Mouse (Mus musculus): ENCODE measurements around the gene Slc37a1.

The Slc37a1 gene

GRCm38 (mm10) chr17:31318906-31319767, 32.5 kb downstream of the Slc37a1 start:
- peak in 1 of 2 experiments; percentile 54 for DNase-seq

DNA sequence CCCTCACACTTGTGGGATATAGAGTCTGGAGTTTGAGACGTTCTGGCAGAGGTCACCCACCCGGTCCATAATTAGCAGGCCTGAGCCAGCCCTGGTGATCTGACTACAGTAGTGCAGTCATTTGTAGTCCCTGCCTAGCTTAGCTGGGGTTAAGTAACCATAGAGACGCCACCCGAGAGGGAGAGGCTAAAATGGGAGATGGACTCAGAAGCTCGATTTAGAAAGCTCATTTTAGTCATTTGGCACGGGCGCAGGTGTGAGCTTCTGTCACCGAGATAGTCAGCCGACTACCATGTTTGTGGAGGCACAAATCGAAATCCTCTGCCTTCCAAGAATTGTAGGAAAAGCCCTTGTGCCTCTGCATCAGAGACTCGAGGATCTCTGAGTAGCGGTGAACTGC, 34.8 kb downstream of the Slc37a1 start:
- no peak for DNase-seq

DNA sequence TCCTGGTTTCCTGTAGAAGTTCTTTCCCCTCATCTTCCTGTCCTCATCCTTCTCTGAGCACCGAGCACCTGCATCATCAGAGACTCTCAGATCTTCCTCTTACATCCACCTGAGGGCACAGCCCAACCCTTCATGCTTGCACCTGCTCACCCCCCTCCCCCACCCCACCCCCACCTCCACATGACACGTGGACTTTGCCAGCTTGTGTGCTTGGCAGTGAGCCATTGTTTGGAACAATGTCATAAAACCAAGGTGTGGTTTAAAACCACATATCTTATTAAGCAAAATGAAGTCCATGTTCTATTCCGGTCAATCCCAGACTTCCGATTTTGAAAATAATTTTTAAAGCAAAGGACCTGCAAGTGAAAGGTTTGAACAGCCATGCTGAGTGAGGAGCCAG, 35.9 kb downstream of the Slc37a1 start:
- no peak for DNase-seq

- DNase-seq = no peak
These were observed 36.8 kb downstream of the Slc37a1 start for GRCm38 (mm10) chr17:31323379-31323778.

DNA sequence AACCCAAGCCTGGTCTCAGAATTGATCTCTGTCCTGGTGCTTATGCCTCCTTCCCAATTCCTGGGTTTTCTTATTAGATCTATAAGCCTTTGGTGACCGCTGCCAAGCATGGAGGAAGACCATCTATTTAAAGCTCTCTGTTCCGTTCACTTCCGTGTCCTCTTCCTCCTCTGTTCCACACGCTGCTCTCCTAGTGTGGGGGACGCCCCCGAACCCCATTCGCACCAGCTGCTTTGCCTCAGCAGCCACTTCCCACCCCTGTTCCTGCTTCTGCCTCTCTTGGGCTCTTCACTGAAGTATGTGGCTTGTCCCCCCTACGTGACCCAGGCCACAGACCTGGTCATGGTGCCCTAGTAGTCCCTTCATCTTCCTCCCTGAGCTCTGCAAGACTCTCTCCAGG, 37.6 kb downstream of the Slc37a1 start:
- DNase-seq = no peak

- DNase-seq = peak; percentile 64 to 67
These were observed 39.0 kb downstream of the Slc37a1 start for GRCm38 (mm10) chr17:31325451-31326219.

DNA sequence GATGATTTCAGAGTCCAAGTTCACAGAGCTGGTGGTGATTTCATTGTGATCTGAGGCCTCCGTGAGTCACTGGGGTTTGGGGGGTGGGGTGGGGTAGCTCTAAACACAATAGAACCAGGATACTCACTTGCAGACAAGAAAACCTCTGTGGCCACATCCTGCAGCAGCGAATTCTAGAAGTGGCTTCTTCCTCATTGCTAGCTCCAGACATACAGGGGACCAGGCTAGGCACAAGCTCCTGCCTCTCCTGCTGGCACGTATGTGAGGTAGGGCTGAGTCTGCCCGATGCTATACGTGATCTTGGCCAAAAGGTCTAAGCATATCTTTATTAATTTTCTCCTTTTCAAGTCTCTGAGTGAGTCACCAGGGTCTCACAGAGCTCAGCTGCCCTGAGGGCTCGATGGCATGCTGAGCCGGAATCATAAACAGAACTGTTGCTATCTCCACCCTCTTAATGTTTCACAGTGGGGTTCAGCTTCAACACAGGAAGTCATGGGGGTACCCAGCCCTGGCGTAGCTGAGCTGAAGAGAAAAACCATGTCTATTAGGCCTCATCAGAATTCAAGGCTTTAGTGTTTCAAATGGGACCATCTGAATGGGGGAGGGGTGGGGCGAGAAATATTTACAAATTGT, 39.7 kb downstream of the Slc37a1 start:
- DNase-seq = no peak

DNA sequence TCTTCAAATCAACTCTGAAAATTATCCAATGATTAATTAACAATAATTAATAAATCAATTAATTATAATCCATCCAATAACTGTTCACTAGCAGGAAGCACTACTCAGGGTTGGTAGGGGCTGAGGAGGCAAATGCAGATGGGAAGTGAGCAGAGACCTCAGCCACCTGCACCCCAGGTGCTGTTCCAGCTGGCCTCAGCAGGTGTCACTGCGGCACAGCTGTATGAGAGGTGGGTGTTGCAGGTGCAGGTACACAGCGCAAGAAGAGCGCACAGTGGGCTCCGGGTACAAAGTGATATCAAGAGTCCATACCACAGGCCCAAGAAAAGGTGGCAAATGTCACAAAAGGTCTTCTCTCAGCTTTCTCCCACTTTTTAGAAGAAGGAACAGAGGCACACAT, 41.9 kb downstream of the Slc37a1 start:
- DNase-seq = no peak

DNA sequence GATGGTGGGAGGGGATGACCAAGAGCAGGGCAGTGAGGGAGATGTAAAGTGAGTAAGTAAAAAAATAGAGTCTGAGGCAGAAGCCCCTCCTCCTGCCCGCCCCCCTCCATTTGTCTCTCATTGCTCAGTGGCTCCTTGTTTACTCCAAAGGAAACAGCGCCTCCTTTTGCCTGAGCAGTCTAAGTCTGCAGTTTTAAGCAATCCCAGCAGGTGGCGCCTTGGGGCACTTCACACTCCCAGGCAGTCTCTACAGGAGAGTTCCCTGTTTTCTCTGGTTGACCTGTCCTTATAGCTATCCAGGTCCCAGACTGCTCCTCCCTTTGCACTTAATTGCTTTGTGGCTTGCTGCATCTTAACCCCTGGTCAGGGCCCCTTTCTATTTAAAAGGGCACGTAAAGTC, 44.0 kb downstream of the Slc37a1 start:
- DNase-seq = peak; percentile 64 to 81

DNA sequence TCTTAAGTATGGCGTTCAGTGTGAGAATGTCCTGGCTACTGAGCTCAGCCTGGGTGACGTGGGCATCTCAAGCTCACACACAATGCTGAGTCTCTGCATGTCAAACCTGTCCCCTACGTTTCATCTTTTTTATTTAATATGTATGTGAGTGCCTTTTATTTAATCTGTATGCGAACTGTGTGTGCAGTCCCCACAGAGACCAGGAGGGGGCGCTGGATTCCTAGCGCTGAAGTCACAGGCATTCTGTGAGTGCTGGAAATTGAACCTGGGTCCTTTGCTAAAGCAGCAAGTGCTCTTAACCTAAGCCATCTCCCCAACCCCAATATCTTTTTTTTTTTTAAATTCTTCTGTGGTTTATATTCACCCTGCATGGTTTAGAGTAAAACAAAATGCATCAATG, 44.7 kb downstream of the Slc37a1 start:
- DNase-seq = no peak

GRCm38 (mm10) chr17:31331920-31332319, 45.3 kb downstream of the Slc37a1 start:
- no peak for DNase-seq

GRCm38 (mm10) chr17:31332333-31332732, 45.7 kb downstream of the Slc37a1 start:
- DNase-seq = no peak

DNA sequence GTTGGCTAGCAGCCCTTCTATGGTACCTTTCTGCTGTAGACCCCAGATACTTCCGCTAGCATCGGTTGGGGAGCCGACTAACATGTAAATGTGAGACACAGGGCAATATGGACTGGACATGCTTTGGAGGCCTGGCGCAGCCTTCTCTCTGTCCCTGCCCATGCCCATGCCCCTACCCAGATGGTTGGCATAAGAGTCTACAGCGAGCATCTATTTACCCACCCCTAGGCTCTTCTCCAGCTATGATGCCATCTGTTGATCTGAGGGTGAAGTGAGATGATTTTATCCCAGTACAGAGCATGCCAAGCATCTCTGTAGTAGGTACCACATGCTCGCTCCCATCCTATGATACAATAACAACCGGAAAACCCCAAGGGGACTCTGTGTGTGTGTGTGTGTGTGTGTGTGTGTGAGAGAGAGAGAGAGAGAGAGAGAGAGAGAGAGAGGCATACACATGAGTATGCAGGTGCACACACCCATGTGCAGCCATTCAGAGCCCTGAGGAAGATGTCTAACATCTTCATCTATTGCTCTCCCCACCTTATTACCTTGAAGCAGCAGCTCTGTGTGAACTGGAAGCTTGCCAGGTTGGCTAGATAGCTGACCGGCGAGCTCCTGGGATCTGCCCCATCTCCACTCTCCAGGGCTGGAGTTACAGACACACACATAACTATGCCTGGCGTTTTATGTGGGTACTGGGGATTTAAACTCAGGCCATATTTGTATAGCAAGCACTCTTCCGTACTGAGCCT, 48.1 kb downstream of the Slc37a1 start:
- no peak for DNase-seq

GRCm38 (mm10) chr17:31335344-31336080, 48.9 kb downstream of the Slc37a1 start:
- no peak for DNase-seq

DNA sequence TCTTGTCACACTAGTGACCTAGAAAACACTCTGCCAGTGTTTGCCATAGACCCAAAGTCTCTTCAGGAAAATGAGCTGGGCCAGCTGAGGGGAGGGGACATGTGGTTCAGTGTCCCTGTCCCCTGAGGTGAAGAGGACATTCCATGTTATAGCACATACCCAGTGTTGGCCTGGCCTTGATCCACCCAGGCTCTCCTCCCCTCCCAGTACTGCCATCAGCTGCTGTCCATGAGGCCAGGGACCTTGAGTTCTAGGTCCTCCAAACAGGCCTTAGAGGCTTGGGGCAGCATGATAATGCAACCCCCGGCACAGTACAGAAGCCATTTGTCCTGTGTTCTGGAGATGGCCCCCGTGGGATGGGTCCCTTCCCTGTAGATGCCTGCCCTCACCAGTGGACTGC, 53.2 kb downstream of the Slc37a1 start:
- no peak for DNase-seq

GRCm38 (mm10) chr17:31342191-31342590, 55.6 kb downstream of the Slc37a1 start:
- DNase-seq = no peak

GRCm38 (mm10) chr17:31344172-31344801, 57.7 kb downstream of the Slc37a1 start:
- peak; percentile 66 to 81 for DNase-seq

GRCm38 (mm10) chr17:31344816-31345215, 58.2 kb downstream of the Slc37a1 start:
- DNase-seq = no peak

DNA sequence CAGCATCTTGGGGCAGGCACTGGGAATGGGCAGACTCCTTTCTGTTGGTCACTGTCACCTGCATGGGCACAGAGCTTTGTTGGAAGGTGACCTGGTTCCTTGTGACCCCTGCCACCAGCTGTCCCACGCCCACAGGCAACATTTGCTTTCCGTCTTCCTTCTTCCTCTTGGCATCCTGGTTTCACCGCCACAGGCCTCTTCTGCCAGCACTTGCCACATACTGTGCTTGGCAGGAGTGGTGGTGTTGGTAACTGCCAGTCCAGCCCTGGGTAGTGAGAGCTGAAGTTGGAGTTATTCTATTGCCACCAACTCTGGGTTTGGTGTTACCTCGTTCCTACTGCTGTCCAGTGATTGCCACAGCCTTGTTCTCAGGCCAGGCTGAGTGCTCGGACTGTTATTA, 61.5 kb downstream of the Slc37a1 start:
- no peak for DNase-seq

DNA sequence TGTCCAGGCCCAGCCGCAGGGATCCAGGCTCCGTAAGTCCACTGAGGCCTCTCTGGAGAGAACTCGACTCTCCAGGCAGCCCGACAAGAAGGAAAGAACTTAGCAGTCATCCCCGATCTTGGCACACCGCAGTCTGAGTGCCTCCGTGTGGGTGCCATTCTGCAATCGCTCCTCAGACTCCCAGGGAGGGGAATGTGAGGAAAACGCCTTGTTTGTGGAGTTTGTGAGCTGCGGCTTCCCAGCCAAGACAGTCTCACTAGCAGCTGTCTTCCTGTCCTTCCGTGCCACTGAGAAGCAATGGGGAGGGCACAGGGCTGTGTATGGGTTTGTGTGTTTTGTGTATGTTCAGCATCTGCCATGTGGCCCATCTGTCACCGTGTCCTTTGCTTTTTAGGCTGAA, 62.8 kb downstream of the Slc37a1 start:
- no peak for DNase-seq

GRCm38 (mm10) chr17:31351984-31352383, 65.4 kb downstream of the Slc37a1 start:
- no peak for DNase-seq

- DNase-seq = no peak
These were observed 66.7 kb downstream of the Slc37a1 start for GRCm38 (mm10) chr17:31353255-31353654.

Measured in lung, postnatal 4 days (tissue).